Mouse (Mus musculus) megakaryocyte, embryonic 14.5 days (primary cell): ENCODE data around the gene Rapgef4.

Experiments
- FLI1 ChIP-seq: IDR thresholded peaks from 2 replicates; pipeline ENCODE4 v1.6.1; 2012; ENCODE audit warnings: low read length, inconsistent platforms, mixed read lengths
- GATA1 ChIP-seq: IDR thresholded peaks from 3 replicates; pipeline ENCODE4 v1.6.1; 2012; ENCODE audit warnings: mixed read lengths, low read length, inconsistent platforms, borderline replicate concordance

DNA sequence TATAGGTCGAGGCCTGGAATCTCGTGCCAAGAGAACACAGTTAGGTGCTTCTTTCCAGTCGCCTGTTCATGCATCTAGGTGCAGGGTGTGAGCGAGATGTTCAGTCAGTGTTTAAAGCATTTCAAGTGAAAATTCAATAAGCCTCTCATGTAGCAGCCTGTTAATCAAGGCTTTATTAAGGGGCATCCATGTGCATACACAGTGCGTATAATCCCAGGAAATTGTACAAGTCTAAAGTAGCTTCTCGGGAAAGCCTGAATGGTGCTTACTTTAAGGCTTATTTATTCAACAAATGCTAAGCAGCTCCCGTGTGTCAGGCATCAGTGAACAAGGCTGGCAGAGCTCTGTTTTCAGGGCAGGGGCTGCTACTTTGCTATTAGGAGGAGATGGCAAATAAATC, 69.4 kb downstream of the Rapgef4 start:
- TF ChIP-seq GATA1, result no peak
- no peak for TF ChIP-seq FLI1
